Mouse (Mus musculus): ENCODE measurements around the gene 5031439G07Rik. TPM values are rescaled to one million over a fixed set of nuclear protein-coding genes. Genes with fewer than 3 reads are reported as not detected.
A peak's percentile ranks its signal among the peaks of the same experiment; 100 is the strongest.

The 5031439G07Rik gene
- polyA plus RNA-seq, 1 experiment: 15.9 TPM

- TF ChIP-seq POLR2A (IDR thresholded peaks at IDR 0.05; ENCODE audit: control insufficient read depth, extremely low read depth, insufficient read depth, low read length, poor library complexity) (no peak), CTCF (IDR thresholded peaks at IDR 0.05; ENCODE audit: borderline replicate concordance, control insufficient read depth, extremely low read depth, insufficient read depth, low read length, poor library complexity) (no peak)
- Histone ChIP-seq H3K36me3 (ENCODE audit: control insufficient read depth, insufficient read depth, low read length) (no peaks in the 10 kb centered on the region), H3K27me3 (ENCODE audit: control insufficient read depth, insufficient read depth, low read length) (no peaks in the 10 kb centered on the region), H3K4me3 (ENCODE audit: control insufficient read depth, insufficient read depth, low read length) (no peak overlapping the region), H3K4me1 (replicated peaks; ENCODE audit: control insufficient read depth, insufficient read depth, low read length) (no peaks in the 10 kb centered on the region), H3K27ac (ENCODE audit: control insufficient read depth, insufficient read depth, low read length) (no peak overlapping the region)
- DNase-seq: no peak
- 56% methylated on average over 4 of the region's 4 CpGs for WGBS
Measured at GRCm38 (mm10) chr15:85027740-85028139, 39.4 kb upstream of the 5031439G07Rik start.

GRCm38 (mm10) chr15:85026197-85026596 lies 37.8 kb upstream of the 5031439G07Rik start:
- Histone ChIP-seq H3K4me1 (replicated peaks; ENCODE audit: control insufficient read depth, insufficient read depth, low read length) (no peaks in the 10 kb centered on the region), H3K27me3 (ENCODE audit: control insufficient read depth, insufficient read depth, low read length) (no peaks in the 10 kb centered on the region)
- TF ChIP-seq POLR2A (IDR thresholded peaks at IDR 0.05; ENCODE audit: control insufficient read depth, extremely low read depth, insufficient read depth, low read length, poor library complexity): no peak
- TF ChIP-seq CTCF (IDR thresholded peaks at IDR 0.05; ENCODE audit: borderline replicate concordance, control insufficient read depth, extremely low read depth, insufficient read depth, low read length, poor library complexity): no peak

GRCm38 (mm10) chr15:85022211-85022610 lies 33.9 kb upstream of the 5031439G07Rik start:
- no peak overlapping the region for H3K4me3 ChIP-seq (ENCODE audit: control insufficient read depth, insufficient read depth, low read length)
- WGBS: 66% methylated on average over 4 of the region's 4 CpGs
- no peaks in the 10 kb centered on the region for H3K36me3 ChIP-seq (ENCODE audit: control insufficient read depth, insufficient read depth, low read length)
- H3K27me3 ChIP-seq (ENCODE audit: control insufficient read depth, insufficient read depth, low read length): no peaks in the 10 kb centered on the region
- no peak for TF ChIP-seq CTCF (IDR thresholded peaks at IDR 0.05; ENCODE audit: borderline replicate concordance, control insufficient read depth, extremely low read depth, insufficient read depth, low read length, poor library complexity)
- TF ChIP-seq POLR2A (IDR thresholded peaks at IDR 0.05; ENCODE audit: control insufficient read depth, extremely low read depth, insufficient read depth, low read length, poor library complexity): no peak
- H3K4me1 ChIP-seq (replicated peaks; ENCODE audit: control insufficient read depth, insufficient read depth, low read length): no peaks in the 10 kb centered on the region
- DNase-seq: no peak
- H3K27ac ChIP-seq (ENCODE audit: control insufficient read depth, insufficient read depth, low read length): no peak overlapping the region

More at GRCm38 (mm10) chr15:85026197-85026596, 37.8 kb upstream of the 5031439G07Rik start:
- WGBS: 78% methylated on average over 4 of the region's 4 CpGs
- Histone ChIP-seq H3K4me3 (ENCODE audit: control insufficient read depth, insufficient read depth, low read length) (no peak overlapping the region), H3K36me3 (ENCODE audit: control insufficient read depth, insufficient read depth, low read length) (no peaks in the 10 kb centered on the region), H3K27ac (ENCODE audit: control insufficient read depth, insufficient read depth, low read length) (no peak overlapping the region)
- no peak for DNase-seq

GRCm38 (mm10) chr15:85016951-85017664 lies 28.8 kb upstream of the 5031439G07Rik start, which contains the start of gene Upk3a:
Gene Upk3a (plus strand): TSS chr15:85017141.
- 19% methylated on average over 21 of the region's 21 CpGs for WGBS
- Histone ChIP-seq H3K4me3 (ENCODE audit: control insufficient read depth, insufficient read depth, low read length) (no peak within 1 kb of the TSS), H3K4me1 (replicated peaks; ENCODE audit: control insufficient read depth, insufficient read depth, low read length) (no peaks in the 10 kb centered on the region)

GRCm38 (mm10) chr15:85015771-85016170 lies 27.4 kb upstream of the 5031439G07Rik start:
- H3K4me1 ChIP-seq (replicated peaks; ENCODE audit: control insufficient read depth, insufficient read depth, low read length): no peaks in the 10 kb centered on the region
- no peak overlapping the region for H3K27ac ChIP-seq (ENCODE audit: control insufficient read depth, insufficient read depth, low read length)
- TF ChIP-seq POLR2A (IDR thresholded peaks at IDR 0.05; ENCODE audit: control insufficient read depth, extremely low read depth, insufficient read depth, low read length, poor library complexity) (no peak), CTCF (IDR thresholded peaks at IDR 0.05; ENCODE audit: borderline replicate concordance, control insufficient read depth, extremely low read depth, insufficient read depth, low read length, poor library complexity) (no peak)
- no peak for DNase-seq
- no peak overlapping the region for H3K4me3 ChIP-seq (ENCODE audit: control insufficient read depth, insufficient read depth, low read length)
- H3K36me3 ChIP-seq (ENCODE audit: control insufficient read depth, insufficient read depth, low read length): no peaks in the 10 kb centered on the region
- WGBS: 85% methylated on average over 11 of the region's 11 CpGs
- H3K27me3 ChIP-seq (ENCODE audit: control insufficient read depth, insufficient read depth, low read length): no peaks in the 10 kb centered on the region

More at GRCm38 (mm10) chr15:85016951-85017664, 28.8 kb upstream of the 5031439G07Rik start, which contains the start of gene Upk3a:
- TF ChIP-seq POLR2A (IDR thresholded peaks at IDR 0.05; ENCODE audit: control insufficient read depth, extremely low read depth, insufficient read depth, low read length, poor library complexity) (no peak), CTCF (IDR thresholded peaks at IDR 0.05; ENCODE audit: borderline replicate concordance, control insufficient read depth, extremely low read depth, insufficient read depth, low read length, poor library complexity) (no peak)
- DNase-seq: peak; percentile 30
- Histone ChIP-seq H3K36me3 (ENCODE audit: control insufficient read depth, insufficient read depth, low read length) (no peaks in the 10 kb centered on the region), H3K27ac (ENCODE audit: control insufficient read depth, insufficient read depth, low read length) (no peak within 1 kb of the TSS), H3K27me3 (ENCODE audit: control insufficient read depth, insufficient read depth, low read length) (no peaks in the 10 kb centered on the region)

GRCm38 (mm10) chr15:85012662-85013054 lies 24.3 kb upstream of the 5031439G07Rik start:
- TF ChIP-seq POLR2A (IDR thresholded peaks at IDR 0.05; ENCODE audit: control insufficient read depth, extremely low read depth, insufficient read depth, low read length, poor library complexity) (no peak), CTCF (IDR thresholded peaks at IDR 0.05; ENCODE audit: borderline replicate concordance, control insufficient read depth, extremely low read depth, insufficient read depth, low read length, poor library complexity) (no peak)
- Histone ChIP-seq H3K4me3 (ENCODE audit: control insufficient read depth, insufficient read depth, low read length) (no peak overlapping the region), H3K4me1 (replicated peaks; ENCODE audit: control insufficient read depth, insufficient read depth, low read length) (no peaks in the 10 kb centered on the region), H3K27me3 (ENCODE audit: control insufficient read depth, insufficient read depth, low read length) (no peaks in the 10 kb centered on the region), H3K36me3 (ENCODE audit: control insufficient read depth, insufficient read depth, low read length) (no peaks in the 10 kb centered on the region), H3K27ac (ENCODE audit: control insufficient read depth, insufficient read depth, low read length) (no peak overlapping the region)
- no peak for DNase-seq
- 47% methylated on average over 2 of the region's 2 CpGs for WGBS
